Mouse (Mus musculus) hindbrain, embryonic 15.5 days (tissue): ENCODE measurements around the gene Cox5b. TPM values are rescaled to one million over a fixed set of nuclear protein-coding genes. Genes with fewer than 3 reads are reported as not detected.

Experiments used
- ATAC-seq: fragments of 200-750 bp; cut with Nextera tagmentation; 2 replicates; pipeline ENCODE4 v1.8.0; 2017; ENCODE audit warnings: low read depth, moderate number of reproducible peaks, moderate TSS enrichment; ENCODE audit not compliant: low FRiP score
- H3K27ac ChIP-seq: fragments of 300-500 bp; sonication (generic); replicated peaks from 2 replicates; pipeline ENCODE4 v1.5.1; 2015; ENCODE audit warnings: mild to moderate bottlenecking, inconsistent platforms
- H3K27me3 ChIP-seq: fragments of 300-500 bp; sonication (generic); 2 replicates; pipeline ENCODE4 v1.6.1; 2015; ENCODE audit warnings: control low read depth, inconsistent platforms
- H3K36me3 ChIP-seq: fragments of 300-500 bp; sonication (generic); 2 replicates; pipeline ENCODE4 v1.6.1; 2015; ENCODE audit warnings: control low read depth, inconsistent platforms
- H3K4me1 ChIP-seq: fragments of 300-500 bp; sonication (generic); replicated peaks from 2 replicates; pipeline ENCODE4 v1.6.1; 2015; ENCODE audit warnings: control low read depth, inconsistent platforms
- H3K4me2 ChIP-seq: fragments of 300-500 bp; sonication (generic); 2 replicates; pipeline ENCODE4 v1.6.1; 2015; ENCODE audit warnings: moderate library complexity, mild to moderate bottlenecking, inconsistent platforms
- H3K4me3 ChIP-seq: fragments of 300-500 bp; sonication (generic); 2 replicates; pipeline ENCODE4 v1.5.1; 2015; ENCODE audit warnings: mild to moderate bottlenecking, inconsistent platforms
- H3K9ac ChIP-seq: fragments of 300-500 bp; sonication (generic); 2 replicates; pipeline ENCODE4 v1.6.1; 2015; ENCODE audit warnings: inconsistent platforms
- H3K9me3 ChIP-seq: fragments of 300-500 bp; sonication (generic); 2 replicates; pipeline ENCODE4 v1.6.1; 2016; ENCODE audit warnings: control low read depth, inconsistent platforms
- WGBS: fragments of 180-500 bp; shearing (Covaris S2); methylation state at CpG from one replicate; pipeline ENCODE4 v1.1.7; 2015; 5-methylcytosine and 5-hydroxymethylcytosine counted together
- polyA plus RNA-seq: library from polyadenylated mRNA; unstranded; fragments of >200 nt; fragmentation: Nextera tagmentation; extraction: Ambion mirVana; gene quantifications from 2 replicates; pipeline ENCODE4 v1.2.1, GENCODE M21; 2015

Gene Cox5b
- polyA plus RNA-seq, 1 experiment from 2014 or later = 713 TPM

- no peak for ATAC-seq
- 75% methylated on average over 5 of the region's 5 CpGs for WGBS
- Histone ChIP-seq H3K36me3 (peaks cover 51% of the 10 kb centered on the region), H3K9me3 (no peaks in the 10 kb centered on the region), H3K4me3 (no peak overlapping the region), H3K9ac (no peak overlapping the region), H3K27ac (no peak overlapping the region), H3K4me2 (no peak overlapping the region), H3K4me1 (peaks cover 9% of the 10 kb centered on the region), H3K27me3 (no peaks in the 10 kb centered on the region)
Observed at GRCm38 (mm10) chr1:36697030-36697429, 5.8 kb downstream of the Cox5b start.

GRCm38 (mm10) chr1:36707166-36707565 is 15.9 kb downstream of the Cox5b start:
- H3K27ac ChIP-seq = no peak overlapping the region
- no peak for ATAC-seq
- 87% methylated on average over 2 of the region's 2 CpGs for WGBS
- H3K36me3 ChIP-seq = peaks cover 49% of the 10 kb centered on the region
- no peak overlapping the region for H3K9ac ChIP-seq
- no peak overlapping the region for H3K4me2 ChIP-seq
- H3K4me1 ChIP-seq = peaks cover 25% of the 10 kb centered on the region
- no peaks in the 10 kb centered on the region for H3K9me3 ChIP-seq
- H3K4me3 ChIP-seq = no peak overlapping the region
- H3K27me3 ChIP-seq = no peaks in the 10 kb centered on the region

- Histone ChIP-seq H3K27me3 (no peaks in the 10 kb centered on the region), H3K4me1 (peaks cover 25% of the 10 kb centered on the region), H3K36me3 (peaks cover 42% of the 10 kb centered on the region), H3K9me3 (no peaks in the 10 kb centered on the region), H3K9ac (no peak overlapping the region), H3K4me2 (peak overlapping the region; percentile 78), H3K27ac (no peak overlapping the region), H3K4me3 (peak overlapping the region; percentile 64; the same call in 1 of the 2 replicates)
- 83% methylated on average over 3 of the region's 3 CpGs for WGBS
- no peak for ATAC-seq
Observed at GRCm38 (mm10) chr1:36707797-36708196, 16.5 kb downstream of the Cox5b start.

- 88% methylated on average over 1 of the region's 1 CpGs for WGBS
- no peaks in the 10 kb centered on the region for H3K9me3 ChIP-seq
- peaks cover 25% of the 10 kb centered on the region for H3K4me1 ChIP-seq
- no peak overlapping the region for H3K27ac ChIP-seq
- H3K9ac ChIP-seq = peak overlapping the region; percentile 74
- peaks cover 34% of the 10 kb centered on the region for H3K36me3 ChIP-seq
- no peak for ATAC-seq
- peak overlapping the region; percentile 78 for H3K4me2 ChIP-seq
- peak overlapping the region; percentile 64 for H3K4me3 ChIP-seq
- H3K27me3 ChIP-seq = no peaks in the 10 kb centered on the region
Observed at GRCm38 (mm10) chr1:36708626-36709025, 17.4 kb downstream of the Cox5b start.

GRCm38 (mm10) chr1:36709055-36709853 is 18.0 kb downstream of the Cox5b start:
- peak overlapping the region; percentile 74 for H3K9ac ChIP-seq
- H3K4me3 ChIP-seq = peak overlapping the region; percentile 64
- peaks cover 25% of the 10 kb centered on the region for H3K4me1 ChIP-seq
- no peaks in the 10 kb centered on the region for H3K27me3 ChIP-seq
- H3K27ac ChIP-seq = peak overlapping the region; percentile 80
- peak overlapping the region; percentile 78 for H3K4me2 ChIP-seq
- H3K36me3 ChIP-seq = peaks cover 28% of the 10 kb centered on the region
- WGBS = under 1% methylated on average over 33 of the region's 33 CpGs
- H3K9me3 ChIP-seq = no peaks in the 10 kb centered on the region
- ATAC-seq = peak; percentile 74

GRCm38 (mm10) chr1:36709854-36710280 is 18.6 kb downstream of the Cox5b start, which contains the start of gene 4933424G06Rik:
Gene 4933424G06Rik, plus strand, starts transcription at chr1:36710149.
- Histone ChIP-seq H3K27ac (peak within 1 kb of the TSS; percentile 80), H3K4me2 (peak within 1 kb of the TSS; percentile 78), H3K4me3 (peak within 1 kb of the TSS; percentile 64), H3K9me3 (no peaks in the 10 kb centered on the region), H3K4me1 (peaks cover 25% of the 10 kb centered on the region), H3K27me3 (no peaks in the 10 kb centered on the region), H3K9ac (peak within 1 kb of the TSS; percentile 74), H3K36me3 (peaks cover 22% of the 10 kb centered on the region)
- under 1% methylated on average over 29 of the region's 29 CpGs for WGBS
- ATAC-seq = peak; percentile 97

GRCm38 (mm10) chr1:36711104-36711503 is 19.9 kb downstream of the Cox5b start:
- Histone ChIP-seq H3K4me1 (peaks cover 25% of the 10 kb centered on the region), H3K27ac (no peak overlapping the region), H3K4me3 (no peak overlapping the region), H3K9me3 (no peaks in the 10 kb centered on the region), H3K9ac (no peak overlapping the region), H3K27me3 (no peaks in the 10 kb centered on the region), H3K36me3 (peaks cover 9% of the 10 kb centered on the region), H3K4me2 (no peak overlapping the region)
- 96% methylated on average over 2 of the region's 2 CpGs for WGBS
- ATAC-seq = no peak

- no peak for ATAC-seq
- no peak within 1 kb of the TSS for H3K4me3 ChIP-seq
- H3K27me3 ChIP-seq = no peaks in the 10 kb centered on the region
- H3K9me3 ChIP-seq = no peaks in the 10 kb centered on the region
- WGBS = 79% methylated on average over 5 of the region's 5 CpGs
- 0 out of 2 replicates have a peak, but pooled peaks cover under 1% of the 10 kb centered on the region for H3K4me1 ChIP-seq
- H3K27ac ChIP-seq = no peak within 1 kb of the TSS
- no peak within 1 kb of the TSS for H3K4me2 ChIP-seq
- no peak within 1 kb of the TSS for H3K9ac ChIP-seq
- no peaks in the 10 kb centered on the region for H3K36me3 ChIP-seq
Observed at GRCm38 (mm10) chr1:36714311-36714710, 23.1 kb downstream of the Cox5b start, which contains the start of gene Actr1b. Gene Actr1b, minus strand, starts transcription at chr1:36714422.

GRCm38 (mm10) chr1:36718786-36719185 is 27.5 kb downstream of the Cox5b start:
- 86% methylated on average over 1 of the region's 1 CpGs for WGBS
- no peaks in the 10 kb centered on the region for H3K4me1 ChIP-seq
- no peak for ATAC-seq
- no peak overlapping the region for H3K4me3 ChIP-seq
- H3K27ac ChIP-seq = no peak overlapping the region
- no peaks in the 10 kb centered on the region for H3K27me3 ChIP-seq
- no peak overlapping the region for H3K9ac ChIP-seq
- H3K4me2 ChIP-seq = no peak overlapping the region
- no peaks in the 10 kb centered on the region for H3K36me3 ChIP-seq
- no peaks in the 10 kb centered on the region for H3K9me3 ChIP-seq

- no peaks in the 10 kb centered on the region for H3K36me3 ChIP-seq
- ATAC-seq = no peak
- WGBS = 73% methylated on average over 16 of the region's 16 CpGs
- H3K4me1 ChIP-seq = no peaks in the 10 kb centered on the region
- no peak overlapping the region for H3K27ac ChIP-seq
- no peak overlapping the region for H3K4me2 ChIP-seq
- H3K4me3 ChIP-seq = no peak overlapping the region
- H3K9me3 ChIP-seq = no peaks in the 10 kb centered on the region
- no peaks in the 10 kb centered on the region for H3K27me3 ChIP-seq
- H3K9ac ChIP-seq = no peak overlapping the region
Observed at GRCm38 (mm10) chr1:36723146-36724056, 32.2 kb downstream of the Cox5b start.

- Histone ChIP-seq H3K9me3 (no peaks in the 10 kb centered on the region), H3K4me2 (no peak overlapping the region), H3K4me1 (no peaks in the 10 kb centered on the region), H3K9ac (no peak overlapping the region), H3K36me3 (no peaks in the 10 kb centered on the region), H3K27me3 (no peaks in the 10 kb centered on the region), H3K4me3 (no peak overlapping the region), H3K27ac (no peak overlapping the region)
- 68% methylated on average over 4 of the region's 4 CpGs for WGBS
- ATAC-seq = no peak
Observed at GRCm38 (mm10) chr1:36724057-36724431, 32.8 kb downstream of the Cox5b start.

- no peaks in the 10 kb centered on the region for H3K36me3 ChIP-seq
- no peaks in the 10 kb centered on the region for H3K4me1 ChIP-seq
- no peak overlapping the region for H3K9ac ChIP-seq
- no peak overlapping the region for H3K27ac ChIP-seq
- H3K27me3 ChIP-seq = no peaks in the 10 kb centered on the region
- H3K4me2 ChIP-seq = no peak overlapping the region
- 12% methylated on average over 4 of the region's 4 CpGs for WGBS
- H3K4me3 ChIP-seq = no peak overlapping the region
- peak; percentile 71 for ATAC-seq
- no peaks in the 10 kb centered on the region for H3K9me3 ChIP-seq
Observed at GRCm38 (mm10) chr1:36737300-36737699, 46.1 kb downstream of the Cox5b start.
